Mouse (Mus musculus) neural tube, embryonic 10.5 days (tissue): ENCODE data around the gene Pds5b.
"Not testable (repeated sequence)": the region's sequence is repeated elsewhere in the genome, so short reads cannot be mapped to it uniquely, and the experiment has no call there.

Source experiments
- DNase-seq: peaks from one replicate; pipeline ENCODE4 v3.0.0-alpha.2; 2017; ENCODE audit warnings: low spot score; ENCODE audit errors: extremely low spot score

Gene Pds5b

DNA sequence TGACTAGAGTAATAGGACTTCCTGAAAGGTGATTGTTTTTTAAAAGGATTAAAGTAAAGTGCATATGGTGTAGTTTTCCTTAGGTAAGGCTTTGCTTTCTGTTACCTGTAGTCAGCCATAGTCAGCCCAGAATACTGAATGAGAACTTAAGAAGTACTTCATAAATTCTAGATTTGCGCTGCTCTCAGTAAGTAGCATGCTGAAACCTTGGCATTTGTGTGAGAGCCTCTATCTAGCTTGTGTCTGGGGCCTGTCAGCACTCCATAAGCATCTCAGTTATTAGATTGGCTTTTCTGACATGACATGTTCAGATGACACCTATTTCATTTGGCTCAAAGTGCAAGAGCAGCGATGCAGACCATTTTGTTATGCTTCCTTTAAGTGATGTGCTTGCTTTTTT is 19.7 kb downstream of the Pds5b start:
- DNase-seq: no peak

GRCm38 (mm10) chr5:150702714-150703113 is 29.2 kb downstream of the Pds5b start:
- no peak for DNase-seq

GRCm38 (mm10) chr5:150706651-150707050 is 33.1 kb downstream of the Pds5b start:
- not testable (repeated sequence) for DNase-seq

DNA sequence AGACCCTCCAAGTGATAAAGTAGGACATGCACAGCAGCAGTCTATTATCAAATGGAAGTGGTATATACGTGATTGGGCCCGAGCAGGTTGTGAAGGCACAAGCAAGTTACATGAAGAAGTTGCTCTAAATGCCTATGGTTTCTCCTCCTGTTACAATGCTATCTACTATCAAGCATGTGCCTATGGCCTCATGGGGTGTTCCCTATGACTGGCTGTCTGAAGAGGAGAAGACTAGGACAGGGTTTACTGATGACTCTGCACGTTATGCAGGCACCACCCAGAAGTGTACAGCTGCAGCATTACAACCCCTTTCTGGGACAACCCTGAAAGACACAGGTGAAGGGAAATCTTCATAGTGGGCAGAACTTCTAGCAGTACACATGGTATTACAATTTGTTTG is 33.6 kb downstream of the Pds5b start:
- not testable (repeated sequence) for DNase-seq

- no peak for DNase-seq
Measured at GRCm38 (mm10) chr5:150711503-150711902, 38.0 kb downstream of the Pds5b start.

GRCm38 (mm10) chr5:150713431-150713830 is 39.9 kb downstream of the Pds5b start:
- no peak for DNase-seq

GRCm38 (mm10) chr5:150717775-150718174 is 44.2 kb downstream of the Pds5b start:
- no peak for DNase-seq

DNA sequence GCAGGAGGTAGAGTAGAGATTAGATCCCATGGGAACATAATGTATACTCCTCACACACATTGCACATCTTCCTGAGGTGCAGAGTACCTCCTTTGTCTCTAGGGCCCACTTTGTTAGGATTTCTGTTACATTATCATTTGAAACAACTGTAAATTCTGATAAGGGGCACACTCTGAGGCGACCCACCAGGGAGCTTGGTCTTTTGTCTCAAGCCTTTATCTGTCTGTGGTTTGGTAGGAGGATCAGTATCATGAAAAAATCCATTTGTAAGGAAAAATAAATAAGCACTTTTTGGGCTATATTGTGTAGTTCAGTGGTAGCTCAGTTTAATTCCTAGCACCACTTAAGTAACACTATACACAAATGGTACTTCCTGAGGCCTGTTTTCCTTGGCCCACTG is 51.1 kb downstream of the Pds5b start:
- no peak for DNase-seq

- not testable (repeated sequence) for DNase-seq
Measured at GRCm38 (mm10) chr5:150737028-150737427, 63.5 kb downstream of the Pds5b start.

- DNase-seq: no peak
Measured at GRCm38 (mm10) chr5:150739311-150739710, 65.8 kb downstream of the Pds5b start.

- no peak for DNase-seq
Measured at GRCm38 (mm10) chr5:150740597-150740996, 67.1 kb downstream of the Pds5b start.

DNA sequence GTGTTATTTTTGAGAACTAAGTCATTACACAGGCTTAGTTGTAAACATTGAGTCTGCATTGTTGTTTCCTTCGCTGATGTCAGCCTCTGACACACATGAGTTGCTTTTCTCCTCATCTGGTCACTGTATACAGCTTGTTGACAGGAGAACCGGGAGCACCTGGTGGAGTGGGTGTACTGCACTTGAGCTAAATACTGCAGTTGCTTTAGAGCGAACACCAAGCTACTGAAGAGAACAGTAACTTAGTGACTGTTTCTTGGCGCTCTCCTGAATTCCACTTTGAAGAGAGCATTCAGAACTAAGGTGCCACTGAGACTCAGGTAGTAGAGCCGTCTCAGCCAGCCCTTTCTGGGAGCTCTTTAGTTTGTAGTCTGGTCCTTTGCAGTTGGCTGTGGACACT is 83.1 kb downstream of the Pds5b start:
- DNase-seq: no peak

- no peak for DNase-seq
Measured at GRCm38 (mm10) chr5:150772403-150772802, 98.9 kb downstream of the Pds5b start.

DNA sequence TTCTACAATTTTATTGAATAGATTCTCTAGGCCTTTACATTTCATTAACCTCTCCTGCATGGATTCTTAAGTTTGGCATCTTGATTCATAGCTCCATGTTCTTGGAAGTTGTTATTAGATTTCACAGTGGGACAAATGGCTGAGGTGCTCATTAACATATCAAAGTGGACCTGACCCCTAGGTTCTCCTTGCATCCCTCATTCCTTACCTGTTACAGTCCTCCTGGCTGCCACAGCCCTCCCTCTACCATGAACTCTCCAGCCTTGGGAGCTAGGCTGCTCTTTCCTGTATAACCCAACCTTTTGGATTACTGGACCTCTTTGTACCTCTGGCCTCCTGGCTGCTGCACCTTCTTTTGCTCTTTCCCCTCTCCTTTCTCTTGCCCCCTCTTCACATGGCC is 99.5 kb downstream of the Pds5b start:
- no peak for DNase-seq

GRCm38 (mm10) chr5:150788261-150788660 is 114.7 kb downstream of the Pds5b start:
- DNase-seq: no peak

GRCm38 (mm10) chr5:150789039-150789438 is 115.5 kb downstream of the Pds5b start:
- no peak for DNase-seq

- DNase-seq: no peak
Measured at GRCm38 (mm10) chr5:150794181-150794580, 120.6 kb downstream of the Pds5b start.

- no peak for DNase-seq
Measured at GRCm38 (mm10) chr5:150800056-150800455, 126.5 kb downstream of the Pds5b start.

GRCm38 (mm10) chr5:150814111-150814990 is 140.8 kb downstream of the Pds5b start:
- no peak for DNase-seq

GRCm38 (mm10) chr5:150815400-150815799 is 141.9 kb downstream of the Pds5b start:
- no peak for DNase-seq

GRCm38 (mm10) chr5:150816775-150817174 is 143.2 kb downstream of the Pds5b start:
- no peak for DNase-seq

DNA sequence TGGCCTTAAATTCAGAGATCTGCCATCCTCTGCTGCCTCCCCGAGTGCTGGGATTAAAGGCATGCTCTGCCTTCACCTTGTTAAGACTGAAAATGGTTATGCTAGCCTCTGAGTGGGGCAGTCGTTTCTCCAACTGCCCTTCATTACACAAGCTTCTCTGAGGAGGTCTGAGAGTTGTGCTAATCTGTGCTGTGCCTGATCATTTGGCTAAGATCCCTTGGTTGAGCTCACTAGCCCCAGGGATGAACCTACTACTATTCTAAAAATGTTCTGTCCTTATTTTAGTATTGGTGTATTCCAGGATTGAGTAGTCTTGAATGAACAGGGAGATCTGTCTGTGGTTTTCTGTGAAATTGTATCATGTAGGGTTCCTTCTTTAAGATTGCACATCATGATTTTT is 144.5 kb downstream of the Pds5b start:
- no peak for DNase-seq

DNA sequence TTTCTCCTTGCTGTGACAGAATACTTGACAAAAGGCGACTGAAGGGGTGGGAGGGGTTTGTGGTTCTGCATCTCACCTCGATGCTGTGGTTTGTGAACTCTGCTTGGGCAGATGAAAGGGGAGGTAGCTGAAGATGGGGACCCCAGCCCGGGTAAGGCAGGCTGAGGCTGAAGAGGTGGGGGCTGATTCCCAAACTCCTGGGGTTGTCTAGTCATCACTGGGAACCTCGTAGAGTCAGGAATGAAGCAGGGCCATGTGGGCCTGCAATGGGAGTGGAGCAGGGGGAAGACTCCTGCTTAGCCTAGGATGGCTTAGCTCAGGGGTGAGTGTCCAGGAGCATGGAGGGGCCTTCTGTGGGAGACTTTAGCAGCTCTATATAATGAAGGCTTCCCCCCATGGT is 145.3 kb downstream of the Pds5b start:
- DNase-seq: no peak
